Mouse (Mus musculus): Measurements from ENCODE around the gene Atf6b.

GRCm38 (mm10) chr17:34641945-34642344 is 5.0 kb upstream of the Atf6b start:
- no peak for TF ChIP-seq CTCF (IDR thresholded peaks at IDR 0.05; ENCODE audit: low read depth)
- no peak for TF ChIP-seq EP300 (IDR thresholded peaks at IDR 0.05; ENCODE audit: low read depth)

Data from liver, postnatal 0 days (tissue).